28 mouse cellular contexts compared by ENCODE assay signal in genomic region chr9:77437131-77437530, GRCm38 (mm10).
"Had no signal": no experiment of that assay in that cellular context is flagged by ENCODE, and none has a peak within 500 bp of the region (broad histone marks: within the 10 kb centered on the region; RNA-seq: fewer than 3 reads in every experiment).

No protein-coding gene starts in this region.

- H3K27me3 ChIP-seq: embryonic facial prominence, embryonic 12.5 days; embryonic facial prominence, embryonic 13.5 days; embryonic facial prominence, embryonic 15.5 days; forebrain, embryonic 12.5 days; forebrain, embryonic 13.5 days; forebrain, embryonic 15.5 days had no signal

- H3K4me2 ChIP-seq: embryonic facial prominence, embryonic 12.5 days; embryonic facial prominence, embryonic 13.5 days; embryonic facial prominence, embryonic 15.5 days; forebrain, embryonic 12.5 days; forebrain, embryonic 13.5 days; forebrain, embryonic 15.5 days had no signal

- DNase-seq: cerebellum, adult 18-20 months; cerebellum, adult 2 months; cerebellum, adult 8-10 months; cerebellum, adult 9-10 months; cerebellum, adult 9-11 months; cerebellum, postnatal 10 days; cerebellum, postnatal 14 days; cerebellum, postnatal 25 days; cerebellum, postnatal 36 days; embryo, embryonic 11 days; forebrain, postnatal 0 days; gastrocnemius, adult 2 months; gastrocnemius, postnatal 10 days; gastrocnemius, postnatal 14 days; gastrocnemius, postnatal 25 days; gastrocnemius, postnatal 36 days; heart, adult 11 months had no signal

- H3K27ac ChIP-seq: embryonic facial prominence, embryonic 10.5 days; embryonic facial prominence, embryonic 12.5 days; embryonic facial prominence, embryonic 13.5 days; embryonic facial prominence, embryonic 15.5 days; forebrain, embryonic 10.5 days; forebrain, embryonic 12.5 days; forebrain, embryonic 13.5 days; forebrain, embryonic 15.5 days; gastrocnemius, adult 2 months had no signal

- ATAC-seq: forebrain, embryonic 13.5 days; forebrain, embryonic 14.5 days; forebrain, embryonic 15.5 days; forebrain, embryonic 16.5 days; forebrain, postnatal 0 days had no signal

- H3K9ac ChIP-seq: embryonic facial prominence, embryonic 12.5 days; embryonic facial prominence, embryonic 13.5 days; embryonic facial prominence, embryonic 15.5 days; forebrain, embryonic 12.5 days; forebrain, embryonic 13.5 days; forebrain, embryonic 15.5 days; forebrain, postnatal 0 days had no signal

- H3K4me1 ChIP-seq: embryonic facial prominence, embryonic 12.5 days; embryonic facial prominence, embryonic 13.5 days; embryonic facial prominence, embryonic 15.5 days had no signal

- H3K36me3 ChIP-seq: forebrain, embryonic 15.5 days had no signal

- H3K4me3 ChIP-seq: embryonic facial prominence, embryonic 10.5 days; embryonic facial prominence, embryonic 12.5 days; embryonic facial prominence, embryonic 13.5 days; embryonic facial prominence, embryonic 15.5 days; erythroblast, embryonic 14.5 days; forebrain, embryonic 10.5 days; forebrain, embryonic 12.5 days; forebrain, embryonic 13.5 days; forebrain, embryonic 15.5 days; gastrocnemius, adult 2 months had no signal

- H3K9me3 ChIP-seq: embryonic facial prominence, embryonic 10.5 days; embryonic facial prominence, embryonic 12.5 days; embryonic facial prominence, embryonic 13.5 days; embryonic facial prominence, embryonic 15.5 days; forebrain, embryonic 10.5 days; forebrain, embryonic 12.5 days; forebrain, embryonic 13.5 days; forebrain, embryonic 15.5 days had no signal
